Mouse (Mus musculus) ES-Bruce4 (cell line): ENCODE data around the gene Matn1. TPM values are rescaled to one million over a fixed set of nuclear protein-coding genes. Genes with fewer than 3 reads are reported as not detected.
A peak's percentile ranks its signal among the peaks of the same experiment; 100 is the strongest.

Experiments
- H3K27ac ChIP-seq: 2 replicates; pipeline ENCODE4 v1.5.1; 2012; ENCODE audit warnings: low read length, inconsistent platforms; ENCODE audit not compliant: insufficient read depth
- H3K27me3 ChIP-seq: 2 replicates; pipeline ENCODE4 v1.6.1; 2012; ENCODE audit warnings: mild to moderate bottlenecking, low read length, inconsistent platforms; ENCODE audit not compliant: control insufficient read depth, poor library complexity, insufficient read depth, severe bottlenecking
- H3K36me3 ChIP-seq: 2 replicates; pipeline ENCODE4 v1.6.1; 2012; ENCODE audit warnings: inconsistent platforms, mild to moderate bottlenecking, low read length, moderate library complexity; ENCODE audit not compliant: control insufficient read depth, poor library complexity, insufficient read depth, severe bottlenecking
- H3K4me1 ChIP-seq: one replicate; pipeline ENCODE4 v1.8.1; 2011; ENCODE audit warnings: low read length; ENCODE audit not compliant: control insufficient read depth, insufficient read depth
- H3K4me3 ChIP-seq: 2 replicates; pipeline ENCODE4 v1.5.1; 2011; ENCODE audit warnings: low read depth, mild to moderate bottlenecking, low read length
- H3K9ac ChIP-seq: 2 replicates; pipeline ENCODE4 v1.6.1; 2012; ENCODE audit warnings: low read depth, mild to moderate bottlenecking, inconsistent platforms; ENCODE audit not compliant: poor library complexity, severe bottlenecking
- H3K9me3 ChIP-seq: replicated peaks from 2 replicates; pipeline ENCODE4 v1.6.1; 2012; ENCODE audit warnings: mild to moderate bottlenecking, low read length, inconsistent platforms; ENCODE audit not compliant: control insufficient read depth, poor library complexity, insufficient read depth, severe bottlenecking
- CTCF ChIP-seq: IDR thresholded peaks from one replicate; pipeline ENCODE4 v1.8.1; 2011; ENCODE audit warnings: low read depth, low read length
- EP300 ChIP-seq: IDR thresholded peaks from 2 replicates; pipeline ENCODE4 v1.6.1; 2011; ENCODE audit warnings: low read depth, low read length; ENCODE audit not compliant: insufficient read depth
- POLR2A ChIP-seq: IDR thresholded peaks from one replicate; pipeline ENCODE4 v1.8.1; 2011; ENCODE audit warnings: low read length; ENCODE audit not compliant: insufficient read depth
- polyA plus RNA-seq: library from polyadenylated mRNA; stranded (reverse); fragments of >200 nt; gene quantifications from 2 replicates; pipeline ENCODE4 v1.2.4, GENCODE M21; 2011; ENCODE audit warnings: low read depth; ENCODE audit not compliant: missing spikeins, insufficient read depth, insufficient read length

The Matn1 gene
- polyA plus RNA-seq = 1.9 and 2.4 TPM in 2 replicates

GRCm38 (mm10) chr4:130944112-130944511 is at the start of gene Matn1:
Matn1 (plus strand) TSS chr4:130944385.
- Histone ChIP-seq H3K36me3 (no peaks in the 10 kb centered on the region), H3K9ac (no peak within 1 kb of the TSS), H3K27ac (no peak within 1 kb of the TSS), H3K4me3 (no peak within 1 kb of the TSS), H3K9me3 (no peaks in the 10 kb centered on the region), H3K4me1 (peaks cover 2% of the 10 kb centered on the region), H3K27me3 (no peaks in the 10 kb centered on the region)
- TF ChIP-seq EP300 = no peak
- TF ChIP-seq POLR2A = no peak
- TF ChIP-seq CTCF = no peak

GRCm38 (mm10) chr4:130895701-130896100 is 48.5 kb upstream of the Matn1 start:
- no peaks in the 10 kb centered on the region for H3K4me1 ChIP-seq
- no peak overlapping the region for H3K4me3 ChIP-seq
- no peaks in the 10 kb centered on the region for H3K27me3 ChIP-seq
- H3K9me3 ChIP-seq = no peaks in the 10 kb centered on the region
- H3K27ac ChIP-seq = no peak overlapping the region
- no peak overlapping the region for H3K9ac ChIP-seq
- no peaks in the 10 kb centered on the region for H3K36me3 ChIP-seq
- TF ChIP-seq POLR2A (no peak), CTCF (no peak), EP300 (no peak)

- H3K4me1 ChIP-seq = no peaks in the 10 kb centered on the region
- no peaks in the 10 kb centered on the region for H3K36me3 ChIP-seq
- no peak overlapping the region for H3K4me3 ChIP-seq
- H3K9me3 ChIP-seq = no peaks in the 10 kb centered on the region
- no peak for TF ChIP-seq EP300
- TF ChIP-seq POLR2A = no peak
- TF ChIP-seq CTCF = peak; percentile 78
- H3K27ac ChIP-seq = no peak overlapping the region
- H3K9ac ChIP-seq = no peak overlapping the region
- no peaks in the 10 kb centered on the region for H3K27me3 ChIP-seq
Observed at GRCm38 (mm10) chr4:130896372-130896771, 47.8 kb upstream of the Matn1 start.

- no peaks in the 10 kb centered on the region for H3K9me3 ChIP-seq
- no peak overlapping the region for H3K4me3 ChIP-seq
- TF ChIP-seq CTCF (no peak), POLR2A (no peak), EP300 (no peak)
- no peak overlapping the region for H3K9ac ChIP-seq
- no peak overlapping the region for H3K27ac ChIP-seq
- no peaks in the 10 kb centered on the region for H3K27me3 ChIP-seq
- no peaks in the 10 kb centered on the region for H3K4me1 ChIP-seq
- H3K36me3 ChIP-seq = no peaks in the 10 kb centered on the region
Observed at GRCm38 (mm10) chr4:130899383-130899781, 44.8 kb upstream of the Matn1 start.

- TF ChIP-seq POLR2A (no peak), CTCF (no peak), EP300 (no peak)
- Histone ChIP-seq H3K36me3 (no peaks in the 10 kb centered on the region), H3K27ac (no peak overlapping the region), H3K4me1 (no peaks in the 10 kb centered on the region), H3K9me3 (no peaks in the 10 kb centered on the region), H3K27me3 (no peaks in the 10 kb centered on the region), H3K4me3 (no peak overlapping the region), H3K9ac (no peak overlapping the region)
Observed at GRCm38 (mm10) chr4:130899782-130900427, 44.3 kb upstream of the Matn1 start.

GRCm38 (mm10) chr4:130900746-130901145 is 43.4 kb upstream of the Matn1 start:
- Histone ChIP-seq H3K4me3 (no peak overlapping the region), H3K27me3 (no peaks in the 10 kb centered on the region), H3K4me1 (no peaks in the 10 kb centered on the region), H3K9ac (no peak overlapping the region), H3K36me3 (no peaks in the 10 kb centered on the region), H3K9me3 (no peaks in the 10 kb centered on the region), H3K27ac (no peak overlapping the region)
- TF ChIP-seq EP300 (no peak), POLR2A (no peak), CTCF (no peak)
